Mouse (Mus musculus) stomach, postnatal 0 days (tissue): ENCODE data around the gene Eif2s2.

Experiments used
- CTCF ChIP-seq: IDR thresholded peaks from 2 replicates; pipeline ENCODE4 v1.5.1; 2016; ENCODE audit warnings: antibody characterized with exemption, low read depth, mild to moderate bottlenecking, moderate library complexity
- EP300 ChIP-seq: optimal IDR thresholded peaks from 2 replicates; pipeline ENCODE3; 2016; ENCODE audit warnings: antibody characterized with exemption

GRCm38 (mm10) chr2:154916547-154916946 is 23.8 kb upstream of the Eif2s2 start:
- TF ChIP-seq CTCF: peak; percentile 75
- no peak for TF ChIP-seq EP300
